Mouse (Mus musculus) kidney, embryonic 14.5 days (tissue): ENCODE results near the gene Arid1b. TPM values are rescaled to one million over a fixed set of nuclear protein-coding genes. Genes with fewer than 3 reads are reported as not detected.

Experiments
- ATAC-seq: fragments of 200-750 bp; cut with Nextera tagmentation; 2 replicates; pipeline ENCODE4 v1.8.0; 2017; ENCODE audit warnings: moderate number of reproducible peaks, mild to moderate bottlenecking, moderate TSS enrichment, moderate library complexity; ENCODE audit not compliant: low FRiP score, low TSS enrichment
- H3K27ac ChIP-seq: fragments of 300-500 bp; sonication (generic); 2 replicates; pipeline ENCODE4 v1.5.1; 2014; ENCODE audit warnings: low read depth, mild to moderate bottlenecking, low read length, moderate library complexity, mixed read lengths
- H3K27me3 ChIP-seq: fragments of 300-500 bp; sonication (generic); 2 replicates; pipeline ENCODE4 v1.6.1; 2014; ENCODE audit warnings: mild to moderate bottlenecking, low read length; ENCODE audit not compliant: control insufficient read depth, insufficient read depth
- H3K36me3 ChIP-seq: fragments of 300-500 bp; sonication (generic); 2 replicates; pipeline ENCODE4 v1.6.1; 2014; ENCODE audit warnings: low read length, mixed read lengths; ENCODE audit not compliant: control insufficient read depth, insufficient read depth
- H3K4me1 ChIP-seq: fragments of 300-500 bp; sonication (generic); 2 replicates; pipeline ENCODE4 v1.6.1; 2014; ENCODE audit warnings: low read length, mixed read lengths; ENCODE audit not compliant: control insufficient read depth, insufficient read depth
- H3K4me2 ChIP-seq: fragments of 300-500 bp; sonication (generic); replicated peaks from 2 replicates; pipeline ENCODE4 v1.6.1; 2014; ENCODE audit warnings: low read depth, mild to moderate bottlenecking, low read length
- H3K4me3 ChIP-seq: fragments of 300-500 bp; sonication (generic); 2 replicates; pipeline ENCODE4 v1.5.1; 2014; ENCODE audit warnings: mild to moderate bottlenecking, low read length
- H3K9ac ChIP-seq: fragments of 300-500 bp; sonication (generic); 2 replicates; pipeline ENCODE4 v1.6.1; 2014; ENCODE audit warnings: low read depth, mild to moderate bottlenecking, low read length, moderate library complexity
- H3K9me3 ChIP-seq: fragments of 300-500 bp; sonication (generic); 2 replicates; pipeline ENCODE4 v1.6.1; 2016; ENCODE audit warnings: low read length; ENCODE audit not compliant: control insufficient read depth
- WGBS: fragments of 180-500 bp; shearing (Covaris S2); extraction: QIAGEN DNeasy Blood & Tissue Kit; methylation state at CpG from one replicate; pipeline ENCODE4 v1.1.7; 2014; 5-methylcytosine and 5-hydroxymethylcytosine counted together
- polyA plus RNA-seq: library from polyadenylated mRNA; unstranded; fragments of >200 nt; fragmentation: Nextera tagmentation; extraction: Ambion mirVana; gene quantifications from 2 replicates; pipeline ENCODE4 v1.2.1, GENCODE M21; 2014

The Arid1b gene
- polyA plus RNA-seq, 1 experiment from 2014 or later: 19.2 TPM

DNA sequence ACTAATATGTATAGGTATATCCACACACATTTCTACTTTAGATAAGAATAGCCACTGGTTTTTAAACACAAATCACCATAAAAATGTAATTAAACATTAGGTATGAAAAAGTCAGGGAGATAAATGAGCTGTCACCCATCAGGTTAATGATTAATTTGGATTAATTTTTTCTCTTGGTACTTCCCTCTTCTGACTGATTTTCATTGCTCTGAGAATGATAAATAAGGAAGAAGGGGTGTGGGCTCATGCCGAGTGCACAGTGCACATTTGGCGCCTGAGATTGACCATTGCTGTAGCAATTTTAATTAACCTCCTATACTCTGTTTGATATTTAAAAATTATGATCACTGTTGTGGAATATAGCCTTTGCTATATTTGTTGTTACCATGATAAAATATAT, 159.3 kb downstream of the Arid1b start:
- H3K9ac ChIP-seq: no peak overlapping the region
- peaks cover 14% of the 10 kb centered on the region for H3K4me1 ChIP-seq
- H3K27me3 ChIP-seq: no peaks in the 10 kb centered on the region
- H3K9me3 ChIP-seq: no peaks in the 10 kb centered on the region
- H3K36me3 ChIP-seq: no peaks in the 10 kb centered on the region
- H3K4me2 ChIP-seq: no peak overlapping the region
- WGBS: 69% methylated on average over 2 of the region's 2 CpGs
- ATAC-seq: no peak
- no peak overlapping the region for H3K27ac ChIP-seq
- H3K4me3 ChIP-seq: no peak overlapping the region

DNA sequence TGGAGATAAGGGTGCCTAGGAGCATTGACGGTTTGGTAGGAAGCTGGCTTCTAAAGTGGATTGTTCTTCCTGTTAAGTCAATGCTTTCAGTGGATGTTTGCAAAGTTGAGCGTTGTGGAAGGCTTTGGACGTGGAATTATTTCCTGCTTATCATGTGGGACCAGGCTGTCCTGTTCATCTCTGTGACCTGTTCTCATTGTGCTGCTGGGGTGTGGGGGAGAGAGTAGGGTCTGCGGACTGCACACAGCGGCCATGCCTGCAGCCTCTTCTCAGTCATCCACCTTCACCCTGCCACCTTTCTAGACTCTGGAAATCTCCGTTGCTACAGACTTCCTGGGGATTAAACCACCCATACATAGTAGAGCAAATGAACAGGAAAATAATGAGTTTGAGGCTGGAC, 160.2 kb downstream of the Arid1b start:
- peaks cover 14% of the 10 kb centered on the region for H3K4me1 ChIP-seq
- H3K4me2 ChIP-seq: no peak overlapping the region
- no peaks in the 10 kb centered on the region for H3K9me3 ChIP-seq
- no peak overlapping the region for H3K4me3 ChIP-seq
- 68% methylated on average over 6 of the region's 6 CpGs for WGBS
- ATAC-seq: no peak
- no peaks in the 10 kb centered on the region for H3K36me3 ChIP-seq
- no peak overlapping the region for H3K9ac ChIP-seq
- no peak overlapping the region for H3K27ac ChIP-seq
- H3K27me3 ChIP-seq: no peaks in the 10 kb centered on the region

DNA sequence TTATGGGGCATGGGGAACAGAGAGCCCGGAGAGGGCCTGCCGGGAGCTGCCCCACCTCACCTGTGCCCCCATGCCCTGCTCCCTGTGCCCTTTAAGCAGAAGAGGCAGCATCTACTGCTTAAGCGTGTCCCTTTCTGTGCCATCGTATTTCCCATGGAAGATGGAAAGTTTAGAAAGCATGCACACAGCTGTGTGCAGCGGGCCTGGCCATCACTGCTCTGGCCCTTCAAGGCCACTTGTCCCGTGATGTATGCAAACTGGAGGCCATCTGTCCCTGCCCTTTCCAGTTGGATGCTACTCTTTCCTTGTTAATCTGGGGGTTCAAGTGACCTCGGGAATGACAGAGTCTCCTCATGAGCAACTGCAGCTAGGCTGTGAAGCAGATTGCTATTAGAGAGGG, 163.5 kb downstream of the Arid1b start:
- Histone ChIP-seq H3K4me3 (no peak overlapping the region), H3K36me3 (no peaks in the 10 kb centered on the region), H3K4me1 (peaks cover 9% of the 10 kb centered on the region; the same call in 1 of the 2 replicates), H3K9me3 (no peaks in the 10 kb centered on the region), H3K27ac (no peak overlapping the region), H3K27me3 (no peaks in the 10 kb centered on the region), H3K4me2 (no peak overlapping the region), H3K9ac (no peak overlapping the region)
- WGBS: 55% methylated on average over 7 of the region's 7 CpGs
- no peak for ATAC-seq

DNA sequence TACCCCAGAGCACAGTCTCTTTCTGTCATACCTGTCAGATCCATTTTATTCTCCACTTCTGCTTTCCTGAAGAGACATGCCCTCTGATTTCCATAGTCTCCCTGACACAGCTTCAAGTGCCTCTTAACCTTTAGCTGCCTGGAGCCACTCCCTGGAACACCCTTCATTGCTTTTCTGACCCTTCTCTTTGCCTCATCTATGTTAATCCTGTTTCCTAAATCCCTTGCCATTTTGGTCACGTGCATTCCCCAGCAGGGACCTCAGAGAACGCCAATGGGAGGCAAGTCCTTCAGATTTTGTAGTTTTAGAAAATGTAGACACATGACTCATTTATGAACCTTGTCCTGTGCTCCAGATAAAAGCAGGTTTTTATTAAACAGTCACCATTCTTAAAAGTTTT, 168.4 kb downstream of the Arid1b start:
- 83% methylated on average over 2 of the region's 2 CpGs for WGBS
- H3K9ac ChIP-seq: no peak overlapping the region
- H3K27me3 ChIP-seq: no peaks in the 10 kb centered on the region
- no peaks in the 10 kb centered on the region for H3K9me3 ChIP-seq
- H3K27ac ChIP-seq: no peak overlapping the region
- no peak overlapping the region for H3K4me2 ChIP-seq
- no peaks in the 10 kb centered on the region for H3K36me3 ChIP-seq
- H3K4me3 ChIP-seq: no peak overlapping the region
- no peak for ATAC-seq
- H3K4me1 ChIP-seq: peaks cover 3% of the 10 kb centered on the region; the same call in 1 of the 2 replicates

DNA sequence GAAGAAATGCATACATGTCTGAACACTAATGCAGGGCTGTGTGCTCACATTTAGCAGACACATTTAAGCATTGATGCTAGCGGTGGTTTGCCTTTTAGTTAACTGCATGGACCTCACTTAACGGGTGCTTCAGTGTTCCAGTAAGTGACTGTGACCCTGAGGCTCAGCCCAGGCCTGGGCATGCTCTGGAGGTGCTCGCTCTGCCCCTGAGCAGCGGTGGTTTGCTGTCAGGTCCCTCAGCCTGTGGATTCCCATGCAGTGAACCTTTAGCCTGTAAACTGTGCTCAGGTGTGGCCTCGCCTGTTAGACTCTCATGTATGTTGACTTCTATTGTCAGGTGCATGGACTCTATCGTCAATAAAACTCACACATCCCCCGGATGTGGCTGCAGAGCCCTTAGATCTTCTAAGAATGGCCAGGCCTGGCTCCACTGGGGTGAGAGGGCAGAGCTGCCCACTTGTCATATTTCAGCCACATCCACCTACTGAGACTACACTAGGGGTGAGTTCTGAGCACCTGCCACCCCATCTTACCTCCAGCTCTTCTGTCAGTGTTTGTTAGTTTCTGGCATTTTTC, 169.2 kb downstream of the Arid1b start:
- H3K4me3 ChIP-seq: no peak overlapping the region
- no peak overlapping the region for H3K4me2 ChIP-seq
- H3K27ac ChIP-seq: no peak overlapping the region
- no peak overlapping the region for H3K9ac ChIP-seq
- 74% methylated on average over 7 of the region's 7 CpGs for WGBS
- no peaks in the 10 kb centered on the region for H3K9me3 ChIP-seq
- no peaks in the 10 kb centered on the region for H3K4me1 ChIP-seq
- no peaks in the 10 kb centered on the region for H3K27me3 ChIP-seq
- no peak for ATAC-seq
- no peaks in the 10 kb centered on the region for H3K36me3 ChIP-seq

DNA sequence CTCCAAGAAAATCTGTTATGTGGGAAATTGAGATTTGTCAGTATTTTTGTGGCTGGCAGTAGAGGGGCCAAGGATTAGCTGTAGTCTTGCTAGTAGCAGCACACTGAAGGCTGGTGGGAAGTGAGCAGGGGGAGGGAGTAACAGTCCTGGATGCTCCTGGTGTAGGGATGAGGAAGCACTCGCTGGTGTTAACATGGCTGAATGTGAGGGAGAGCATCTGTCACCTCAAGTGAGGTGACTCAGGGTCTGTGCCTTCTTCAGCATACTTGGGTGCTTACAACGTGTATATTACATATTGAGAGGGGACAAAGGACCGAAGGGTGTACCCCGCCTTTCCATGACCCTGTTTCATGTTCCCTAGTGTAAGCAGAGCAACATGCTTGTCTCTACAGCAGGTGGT, 170.7 kb downstream of the Arid1b start:
- ATAC-seq: no peak
- H3K27ac ChIP-seq: no peak overlapping the region
- H3K4me2 ChIP-seq: no peak overlapping the region
- 86% methylated on average over 4 of the region's 4 CpGs for WGBS
- H3K36me3 ChIP-seq: no peaks in the 10 kb centered on the region
- peaks cover 10% of the 10 kb centered on the region; the same call in 1 of the 2 replicates for H3K4me1 ChIP-seq
- no peaks in the 10 kb centered on the region for H3K27me3 ChIP-seq
- H3K4me3 ChIP-seq: no peak overlapping the region
- no peaks in the 10 kb centered on the region for H3K9me3 ChIP-seq
- no peak overlapping the region for H3K9ac ChIP-seq

DNA sequence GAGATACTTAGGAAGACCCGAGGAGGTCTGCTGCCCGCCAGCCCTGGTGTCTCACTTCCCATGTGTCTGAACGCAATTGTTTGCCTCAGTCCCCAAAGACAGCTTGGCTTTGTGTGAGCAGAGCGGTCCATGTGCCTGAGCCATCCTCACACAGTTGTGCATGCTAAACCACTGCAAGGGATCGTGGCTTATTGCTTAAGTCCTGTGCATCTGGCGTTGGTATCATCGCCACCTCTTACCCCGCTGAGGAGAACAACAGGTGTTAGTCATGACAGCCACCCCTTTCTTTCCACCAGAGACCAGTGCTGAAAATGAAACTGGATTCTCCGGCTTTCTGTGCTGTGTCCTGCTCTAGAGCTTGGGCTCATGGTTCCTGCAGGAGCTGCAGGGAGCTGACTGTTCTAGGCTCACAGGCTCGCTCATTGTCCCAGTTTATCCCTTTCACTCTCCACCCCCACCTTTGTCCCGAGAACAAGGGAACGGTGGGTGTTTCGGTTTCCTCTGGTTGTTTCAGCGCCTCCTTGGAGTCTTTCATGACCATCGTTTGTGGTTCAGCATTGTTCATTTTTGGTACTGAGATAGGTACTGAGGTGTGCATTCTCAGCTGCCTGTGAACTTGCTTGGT, 171.2 kb downstream of the Arid1b start:
- H3K4me2 ChIP-seq: no peak overlapping the region
- no peak overlapping the region for H3K4me3 ChIP-seq
- no peak for ATAC-seq
- 83% methylated on average over 15 of the region's 15 CpGs for WGBS
- peaks cover 13% of the 10 kb centered on the region; the same call in 1 of the 2 replicates for H3K4me1 ChIP-seq
- no peak overlapping the region for H3K9ac ChIP-seq
- H3K27ac ChIP-seq: no peak overlapping the region
- H3K9me3 ChIP-seq: no peaks in the 10 kb centered on the region
- H3K36me3 ChIP-seq: no peaks in the 10 kb centered on the region
- H3K27me3 ChIP-seq: no peaks in the 10 kb centered on the region

DNA sequence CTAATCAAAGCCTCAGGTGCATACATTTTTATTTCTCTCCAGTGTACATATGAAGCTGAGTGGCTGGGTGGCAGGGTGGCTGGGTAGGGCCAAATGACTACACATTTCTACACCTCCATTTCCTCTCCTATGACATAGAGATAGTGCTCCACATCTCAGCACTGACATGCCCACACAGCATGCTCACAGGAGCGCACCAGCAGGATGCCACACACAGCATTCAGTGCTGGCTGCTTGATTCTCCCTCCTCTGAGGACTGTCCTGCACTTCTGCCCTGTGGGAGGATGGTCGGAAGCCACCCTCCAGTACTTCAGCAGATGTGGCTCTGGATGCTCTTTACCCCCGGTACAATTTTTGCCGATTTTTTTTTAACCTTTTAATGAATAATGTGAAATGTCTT, 172.0 kb downstream of the Arid1b start:
- WGBS: 89% methylated on average over 4 of the region's 4 CpGs
- H3K27me3 ChIP-seq: no peaks in the 10 kb centered on the region
- no peak overlapping the region for H3K27ac ChIP-seq
- peaks cover 13% of the 10 kb centered on the region; the same call in 1 of the 2 replicates for H3K4me1 ChIP-seq
- no peaks in the 10 kb centered on the region for H3K36me3 ChIP-seq
- no peak overlapping the region for H3K4me3 ChIP-seq
- H3K4me2 ChIP-seq: no peak overlapping the region
- H3K9me3 ChIP-seq: no peaks in the 10 kb centered on the region
- ATAC-seq: no peak
- no peak overlapping the region for H3K9ac ChIP-seq

DNA sequence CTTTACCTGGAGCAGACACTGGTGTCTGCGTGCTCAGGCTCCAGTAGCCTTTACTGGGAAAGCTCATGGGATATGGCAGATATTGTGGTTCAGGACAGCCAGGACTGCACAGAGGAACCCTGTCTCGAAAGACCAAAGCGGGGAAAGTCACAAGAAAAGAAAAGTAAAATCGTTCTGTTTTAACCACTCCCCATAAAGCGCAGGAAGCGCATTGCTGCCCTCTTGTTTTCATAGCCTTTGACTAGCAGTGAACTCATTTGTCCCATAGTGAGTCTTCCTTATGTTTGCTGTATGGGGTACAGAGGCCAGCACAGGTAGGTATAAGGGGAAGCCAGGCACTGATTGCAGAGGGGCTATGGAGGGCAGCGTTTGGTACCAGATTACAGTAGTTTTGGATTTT, 173.9 kb downstream of the Arid1b start:
- 78% methylated on average over 7 of the region's 7 CpGs for WGBS
- H3K9ac ChIP-seq: no peak overlapping the region
- no peak for ATAC-seq
- no peaks in the 10 kb centered on the region for H3K27me3 ChIP-seq
- peaks cover 20% of the 10 kb centered on the region; the same call in 1 of the 2 replicates for H3K4me1 ChIP-seq
- no peaks in the 10 kb centered on the region for H3K36me3 ChIP-seq
- no peak overlapping the region for H3K4me2 ChIP-seq
- no peak overlapping the region for H3K4me3 ChIP-seq
- no peaks in the 10 kb centered on the region for H3K9me3 ChIP-seq
- H3K27ac ChIP-seq: no peak overlapping the region
